Mouse (Mus musculus): Measurements from ENCODE around the gene Atrn. TPM values are rescaled to one million over a fixed set of nuclear protein-coding genes. Genes with fewer than 3 reads are reported as not detected.

The Atrn gene
- total RNA-seq (2021): 10 to 100 TPM; 17.8 to 19.8 TPM
- long read RNA-seq, experiment 1, full-length matches to known transcripts: 1 of 6 reads
- long read RNA-seq, experiment 1, partial matches to known transcripts: 2 of 6 reads
- long read RNA-seq, experiment 1, other reads (novel, unspliced or antisense): 3 of 6 reads
- long read RNA-seq, experiment 2, partial matches to known transcripts: 1 of 7 reads
- long read RNA-seq, experiment 2, other reads (novel, unspliced or antisense): 6 of 7 reads

DNA sequence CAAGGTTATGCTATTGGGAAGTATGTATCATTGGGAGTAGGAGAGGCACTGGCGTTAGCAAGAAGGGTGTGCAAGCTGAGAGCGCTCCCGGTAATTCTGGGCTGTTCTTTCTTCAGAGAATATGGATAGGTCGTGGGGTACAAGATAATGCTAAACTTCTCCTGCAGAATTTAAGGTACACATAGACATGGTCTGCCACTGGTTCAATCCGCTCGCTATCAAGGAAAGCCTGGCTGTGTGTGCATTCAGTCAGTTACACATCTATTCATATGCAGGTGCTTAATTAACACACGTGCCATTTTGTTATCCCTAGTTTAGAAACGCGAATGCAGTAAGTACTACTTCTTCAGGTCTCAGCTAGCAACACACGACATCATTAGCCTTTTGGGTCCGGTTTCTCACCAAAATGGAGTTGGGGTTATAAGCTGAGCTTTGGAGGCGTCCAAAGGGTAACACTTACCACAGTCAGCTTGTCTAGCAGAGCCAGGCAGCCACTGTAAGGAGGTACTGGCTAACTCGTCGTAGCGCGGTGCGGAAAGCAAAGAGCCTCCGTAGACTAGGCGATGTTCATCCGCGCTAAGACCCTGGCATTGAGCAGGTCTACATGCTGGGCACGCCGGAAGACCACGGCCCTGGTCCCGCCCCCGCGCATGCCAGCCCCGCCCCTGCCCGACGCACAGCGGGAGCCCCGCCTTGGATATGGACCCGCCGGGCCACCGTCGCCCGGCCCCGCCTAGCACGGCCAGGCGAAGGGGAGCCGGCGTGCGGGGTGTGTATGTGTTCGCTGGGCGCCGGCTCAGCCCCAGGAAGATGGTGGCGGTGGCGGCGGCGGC is at the start of gene Atrn, which contains the start of gene 4930402H24Rik:
Atrn (plus strand) TSS at position 745 of the 833 bp plus-strand sequence.
4930402H24Rik (minus strand) TSS at position 656 of the 833 bp plus-strand sequence.
- DNase-seq: peak; percentile 94
- intact Hi-C loops (cut with DNase I; ENCODE audit: low total_unique reads): loop anchor here (10.0 kb wide), 1 partner anchor 51 kb away; no protein-coding TSS in a partner anchor

DNA sequence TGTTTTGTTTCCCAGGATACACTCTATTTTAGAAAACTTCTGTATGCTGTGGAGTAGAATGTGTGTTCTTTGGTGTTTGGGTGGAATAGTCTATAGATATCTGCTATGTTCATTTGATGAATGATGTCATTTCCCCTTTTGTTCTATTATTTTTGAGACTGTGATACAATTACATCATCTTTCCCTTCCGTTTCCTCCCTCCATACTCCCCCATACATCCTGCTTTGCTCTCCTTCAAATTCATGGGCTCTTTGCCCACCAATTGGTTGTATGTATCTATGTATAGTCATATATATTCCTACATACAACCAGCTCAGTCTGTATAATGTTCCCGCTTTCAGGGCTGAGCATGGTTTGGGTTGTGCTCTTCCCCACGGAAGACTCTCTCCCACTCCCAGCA is 44.2 kb upstream of the Atrn start:
- intact Hi-C loops (cut with DNase I; ENCODE audit: low total_unique reads): no loop called here
- DNase-seq: no peak

GRCm38 (mm10) chr2:130870916-130871315 is 35.4 kb upstream of the Atrn start:
- intact Hi-C loops (cut with DNase I; ENCODE audit: low total_unique reads): no loop called here
- DNase-seq: no peak

GRCm38 (mm10) chr2:130877376-130877775 is 28.9 kb upstream of the Atrn start:
- no peak for DNase-seq
- intact Hi-C loops (cut with DNase I; ENCODE audit: low total_unique reads): no loop called here

DNA sequence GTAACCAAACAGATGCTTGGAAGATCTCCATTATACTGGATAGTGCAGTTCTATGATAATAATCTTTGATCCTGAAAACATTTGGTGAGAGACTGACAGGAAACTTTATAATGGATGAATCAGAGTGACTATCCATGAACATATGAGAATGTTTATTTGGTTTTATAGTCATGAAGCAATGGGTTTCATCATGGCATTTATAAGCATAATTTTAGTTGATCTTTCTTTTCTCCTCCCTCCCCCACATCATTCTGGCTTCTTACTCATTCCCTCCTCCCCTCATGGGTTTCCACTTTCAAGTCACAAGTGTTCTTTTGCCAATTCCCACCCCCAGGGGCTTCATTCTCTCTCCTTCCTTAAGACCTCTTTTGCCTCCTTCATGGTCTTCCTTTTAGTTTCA is 19.3 kb upstream of the Atrn start:
- intact Hi-C loops (cut with DNase I; ENCODE audit: low total_unique reads): no loop called here
- DNase-seq: no peak

- no peak for DNase-seq
- intact Hi-C loops (cut with DNase I; ENCODE audit: low total_unique reads): no loop called here
These were observed 18.8 kb upstream of the Atrn start for GRCm38 (mm10) chr2:130887456-130887855.

DNA sequence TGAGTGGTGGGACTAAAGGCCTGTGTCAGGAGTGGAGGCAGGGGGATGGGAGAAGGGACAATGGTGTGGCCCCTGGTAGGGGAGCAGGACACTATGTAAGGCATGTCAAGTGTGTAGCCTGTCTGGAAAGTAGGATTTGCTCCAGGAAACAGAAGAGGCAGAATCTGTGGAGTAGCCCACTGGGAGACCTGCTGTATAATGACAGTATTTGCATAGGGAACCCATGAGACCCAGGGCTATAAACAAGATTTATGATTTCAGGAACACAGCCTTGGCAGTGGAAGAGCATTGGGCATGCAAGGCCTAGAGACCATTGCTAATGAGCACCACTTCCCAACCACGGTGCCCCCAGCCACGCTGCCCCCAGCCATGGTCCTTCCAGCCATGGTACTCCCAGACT is 9.4 kb upstream of the Atrn start:
- no peak for DNase-seq
- intact Hi-C loops (cut with DNase I; ENCODE audit: low total_unique reads): no loop called here

DNA sequence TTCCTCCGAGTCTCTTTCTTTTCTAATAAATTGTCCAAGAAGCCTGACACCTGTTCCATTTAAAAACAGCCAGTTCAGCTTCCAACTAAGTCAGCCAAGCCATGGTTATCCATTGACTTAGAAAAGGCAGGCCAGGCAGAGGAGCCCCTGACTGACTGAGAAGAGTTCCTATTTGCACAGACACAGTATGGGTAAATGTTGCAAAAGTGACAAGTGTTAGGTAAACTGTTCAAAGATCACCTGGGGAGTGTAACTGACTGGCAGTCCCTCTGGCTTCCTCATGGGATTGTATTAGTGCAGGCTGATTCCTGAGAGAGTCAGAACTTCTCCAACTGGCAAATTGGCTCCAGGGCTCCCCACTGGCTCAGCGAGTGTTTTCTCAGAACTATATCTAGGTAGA is 8.4 kb upstream of the Atrn start:
- no peak for DNase-seq
- intact Hi-C loops (cut with DNase I; ENCODE audit: low total_unique reads): no loop called here

DNA sequence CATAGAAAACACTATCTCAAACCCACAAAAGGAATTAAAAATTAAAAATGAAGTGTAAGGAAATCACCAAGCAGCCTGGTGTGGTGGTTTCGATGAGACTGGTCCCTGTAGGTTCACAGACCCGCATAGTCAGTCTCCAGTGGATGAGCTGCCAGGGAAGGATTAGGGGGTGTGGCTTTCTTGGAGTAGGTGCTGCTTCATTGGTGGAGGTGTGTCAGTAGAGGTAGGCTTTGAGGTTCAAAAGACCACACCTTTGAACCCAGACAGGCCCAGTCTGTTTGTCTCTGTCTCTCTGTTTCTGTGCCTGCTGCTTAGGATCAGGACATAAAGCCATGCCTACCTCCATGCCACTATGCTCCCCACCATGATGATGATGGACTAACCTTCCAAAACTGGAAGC is 7.5 kb upstream of the Atrn start:
- DNase-seq: no peak
- intact Hi-C loops (cut with DNase I; ENCODE audit: low total_unique reads): no loop called here

DNA sequence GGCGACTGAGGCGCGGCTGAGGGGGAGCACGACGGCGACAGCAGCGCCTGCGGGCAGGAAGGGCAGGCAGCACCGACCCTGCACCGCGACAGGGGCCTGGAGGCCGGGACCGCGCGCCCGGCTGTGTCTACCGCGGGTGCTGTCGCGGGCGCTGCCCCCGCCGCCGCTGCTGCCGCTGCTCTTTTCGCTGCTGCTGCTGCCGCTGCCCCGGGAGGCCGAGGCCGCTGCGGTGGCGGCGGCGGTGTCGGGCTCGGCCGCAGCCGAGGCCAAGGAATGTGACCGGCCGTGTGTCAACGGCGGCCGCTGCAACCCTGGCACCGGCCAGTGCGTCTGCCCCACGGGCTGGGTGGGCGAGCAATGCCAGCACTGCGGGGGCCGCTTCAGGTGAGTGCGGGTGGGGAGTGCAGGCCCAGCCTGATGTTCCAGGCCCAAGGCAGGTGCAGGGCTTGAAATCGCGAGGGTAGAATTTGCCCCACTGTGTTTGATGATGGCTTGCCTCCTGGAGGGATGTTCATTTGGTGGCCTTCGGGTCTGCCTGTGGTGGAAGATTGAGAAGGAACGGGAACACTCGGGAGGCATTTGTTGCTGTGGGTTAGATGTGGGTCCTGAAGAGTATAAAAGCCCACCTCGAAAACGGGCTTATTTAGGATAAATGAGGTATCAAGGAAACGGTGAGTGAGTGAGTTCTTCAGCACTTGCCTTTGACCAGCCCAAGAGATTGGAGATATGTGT is 455 bp downstream of the Atrn start:
- intact Hi-C loops (cut with DNase I; ENCODE audit: low total_unique reads): loop anchor here (10.0 kb wide), 1 partner anchor 52 kb away; no protein-coding TSS in a partner anchor
- peak; percentile 43 for DNase-seq

- no peak for DNase-seq
- intact Hi-C loops (cut with DNase I; ENCODE audit: low total_unique reads): no loop called here
These were observed 5.4 kb downstream of the Atrn start for GRCm38 (mm10) chr2:130911691-130912090.

DNA sequence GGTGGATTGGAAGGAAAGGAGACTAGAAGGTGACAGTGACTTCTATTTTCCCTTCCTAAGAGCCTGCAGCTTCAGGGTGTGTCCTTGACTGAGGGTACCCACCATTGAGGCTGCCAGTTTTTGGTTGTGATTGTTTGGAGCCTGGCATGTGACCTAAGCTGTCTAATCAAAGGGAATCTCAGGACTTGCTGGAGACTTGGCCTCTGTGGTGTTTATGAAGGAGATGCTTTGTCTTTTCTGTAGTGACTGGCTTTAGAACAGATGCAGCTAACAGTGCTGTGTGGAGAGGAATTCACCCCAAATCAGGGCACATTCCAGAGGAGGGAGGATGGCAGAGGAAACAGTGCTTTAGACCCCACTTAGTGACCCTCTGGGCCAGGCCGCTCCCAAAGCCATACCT is 8.6 kb downstream of the Atrn start:
- no peak for DNase-seq
- intact Hi-C loops (cut with DNase I; ENCODE audit: low total_unique reads): no loop called here

- intact Hi-C loops (cut with DNase I; ENCODE audit: low total_unique reads): no loop called here
These were observed 10.3 kb downstream of the Atrn start for GRCm38 (mm10) chr2:130916521-130917147.

DNA sequence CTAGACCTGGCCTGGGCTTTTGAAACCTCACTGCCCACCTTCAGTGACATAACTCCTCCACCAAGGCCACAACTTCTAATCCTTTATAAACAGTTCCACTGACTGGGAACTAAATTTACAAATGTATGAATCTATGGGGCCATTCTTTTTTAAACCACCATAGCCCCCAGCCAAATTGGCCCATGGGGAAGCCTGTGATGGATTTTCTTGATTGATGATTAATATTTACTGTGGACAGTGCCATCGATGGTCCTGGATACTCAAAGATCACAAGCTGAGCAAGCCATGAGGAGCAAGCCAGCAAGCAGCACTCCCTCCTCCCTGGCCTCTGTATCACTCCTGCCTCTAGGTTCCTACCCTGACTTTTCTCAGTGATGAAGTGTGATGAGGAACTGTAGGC is 11.4 kb downstream of the Atrn start:
- intact Hi-C loops (cut with DNase I; ENCODE audit: low total_unique reads): no loop called here
- DNase-seq: no peak

More at GRCm38 (mm10) chr2:130916521-130917147, 10.3 kb downstream of the Atrn start:
- no peak for DNase-seq

DNA sequence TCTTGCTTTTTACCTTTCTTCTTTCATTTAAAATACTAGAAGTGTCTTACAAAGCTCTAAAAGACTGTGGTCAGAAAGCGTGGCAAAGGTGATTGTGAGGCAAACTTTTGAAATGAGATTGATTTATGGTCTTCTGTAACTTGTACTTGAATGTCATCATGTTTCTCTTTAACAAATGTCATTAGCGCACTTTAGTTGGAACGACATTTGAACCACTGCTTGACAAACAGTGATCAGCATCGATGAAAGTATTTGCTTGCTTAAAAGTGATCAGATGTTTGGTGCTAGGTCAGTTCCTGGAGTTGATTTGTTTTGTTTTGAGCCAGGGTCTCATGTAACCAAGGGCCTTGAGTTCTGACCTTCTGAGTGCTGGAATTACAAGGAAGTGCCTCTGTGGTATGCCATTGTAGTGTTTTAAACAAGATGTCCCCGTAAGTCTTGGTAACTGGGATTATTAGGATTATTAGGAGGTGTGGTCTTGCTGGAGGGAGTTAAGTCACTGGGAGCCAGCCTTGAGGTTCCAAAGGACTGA is 12.8 kb downstream of the Atrn start:
- intact Hi-C loops (cut with DNase I; ENCODE audit: low total_unique reads): no loop called here
- DNase-seq: no peak

DNA sequence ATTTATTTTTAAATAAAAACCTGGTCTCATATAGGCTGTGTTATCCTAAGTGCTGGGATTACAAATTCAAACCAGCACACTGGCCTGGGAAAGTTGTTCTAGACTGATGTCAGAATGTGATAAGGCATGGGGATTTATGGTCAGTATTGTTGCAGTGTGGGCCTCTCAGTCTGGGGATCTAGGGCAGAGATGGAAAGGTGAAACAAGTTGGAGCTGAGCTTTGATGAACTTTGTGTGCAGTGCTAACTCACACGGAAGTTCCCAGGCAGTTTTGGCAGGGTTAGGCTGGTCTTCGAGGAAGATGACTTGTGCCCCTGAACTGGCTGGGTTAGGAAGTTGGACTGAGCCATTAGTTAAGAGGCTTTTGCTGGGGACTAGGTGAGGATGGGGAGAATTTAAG is 18.7 kb downstream of the Atrn start:
- DNase-seq: no peak
- intact Hi-C loops (cut with DNase I; ENCODE audit: low total_unique reads): no loop called here

DNA sequence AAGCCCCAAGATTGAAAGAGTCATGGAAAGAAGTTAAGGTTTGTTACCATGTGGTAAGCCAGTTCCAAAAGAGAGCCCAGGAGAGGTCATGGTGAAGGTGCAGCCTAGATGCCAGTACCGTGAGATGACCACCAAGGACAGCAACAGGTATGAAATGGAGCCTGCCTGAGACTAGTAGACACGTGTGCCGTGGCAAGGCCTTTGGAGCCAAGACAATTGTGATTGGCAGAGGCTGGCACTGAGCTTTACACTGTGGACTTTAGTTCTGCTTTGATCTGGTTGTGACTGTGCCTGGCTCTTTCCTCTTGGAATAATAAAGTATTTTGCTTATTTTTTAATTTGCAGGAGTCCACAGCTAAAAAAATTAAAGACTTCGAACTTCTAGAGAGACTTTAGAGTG is 21.7 kb downstream of the Atrn start:
- DNase-seq: no peak
- intact Hi-C loops (cut with DNase I; ENCODE audit: low total_unique reads): no loop called here

DNA sequence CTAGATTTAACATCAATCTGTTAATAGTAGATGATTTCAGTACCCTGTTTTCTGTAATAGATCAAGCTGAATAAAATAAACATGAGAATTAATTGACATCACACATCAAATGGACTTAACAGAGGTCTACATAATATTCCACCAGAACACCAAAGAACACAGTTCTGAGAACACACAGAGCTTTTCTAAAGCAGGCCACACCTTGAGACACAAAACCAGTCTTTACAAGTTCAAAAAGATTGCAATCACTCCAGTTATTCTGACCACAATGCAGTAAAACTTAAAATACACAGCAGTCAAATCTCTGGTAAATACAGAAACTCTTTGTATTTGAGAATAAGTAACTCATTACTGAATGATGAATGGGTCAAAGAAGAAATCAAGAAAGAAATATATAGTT is 22.2 kb downstream of the Atrn start:
- intact Hi-C loops (cut with DNase I; ENCODE audit: low total_unique reads): no loop called here
- DNase-seq: no peak

DNA sequence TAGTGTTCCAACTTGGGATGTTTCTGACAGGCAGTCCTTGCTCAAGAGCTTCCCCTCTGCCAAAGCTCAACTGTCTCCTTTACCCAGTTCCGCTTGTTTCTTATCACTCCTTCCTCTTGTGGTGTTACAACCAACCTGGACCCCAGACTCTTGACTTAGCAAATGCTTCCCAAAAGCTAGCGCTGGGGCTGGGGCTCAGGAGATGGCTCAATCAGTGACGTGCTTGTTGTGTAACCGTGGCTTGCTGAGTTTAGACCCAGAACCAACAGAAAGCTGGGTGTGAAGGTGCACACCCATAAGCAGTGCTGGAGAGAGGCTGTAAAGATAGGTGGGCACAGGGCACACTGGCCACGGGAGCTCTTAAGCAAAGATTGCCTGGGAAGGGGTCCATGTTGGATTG is 23.7 kb downstream of the Atrn start:
- intact Hi-C loops (cut with DNase I; ENCODE audit: low total_unique reads): no loop called here
- no peak for DNase-seq

DNA sequence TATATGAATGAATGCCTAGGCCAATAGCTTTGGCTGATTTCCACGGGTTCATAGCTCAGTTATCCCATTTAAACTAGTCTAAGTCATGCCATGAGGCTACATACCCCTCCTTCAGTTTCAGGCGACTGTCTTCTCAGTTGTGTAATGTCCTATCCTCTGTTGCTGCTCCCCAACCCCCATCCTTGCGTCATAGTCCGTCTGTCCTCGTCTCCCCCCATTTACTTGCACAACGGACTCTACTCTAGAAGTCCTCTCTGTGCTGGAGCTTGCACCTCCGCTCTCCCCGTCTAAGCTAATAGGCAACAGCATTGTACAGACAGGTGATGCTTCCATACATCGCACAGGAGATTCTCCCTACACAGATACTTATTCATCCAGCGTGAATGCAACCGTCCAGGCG is 26.6 kb downstream of the Atrn start:
- DNase-seq: no peak
- intact Hi-C loops (cut with DNase I; ENCODE audit: low total_unique reads): no loop called here

Data from gastrocnemius, postnatal 14 days (tissue).